Mouse (Mus musculus) stomach, adult 2 months (tissue): ENCODE measurements around the gene Olfr1471. TPM values are rescaled to one million over a fixed set of nuclear protein-coding genes. Genes with fewer than 3 reads are reported as not detected.

Source experiments
- polyA plus RNA-seq: library from polyadenylated mRNA; depleted of rRNA; stranded (reverse); fragments of >200 nt; gene quantifications from 2 replicates; pipeline ENCODE4 v1.2.3, GENCODE M21; 2012; rRNA removed

Olfr1471 gene
- not detected in 2 replicates for polyA plus RNA-seq

DNA sequence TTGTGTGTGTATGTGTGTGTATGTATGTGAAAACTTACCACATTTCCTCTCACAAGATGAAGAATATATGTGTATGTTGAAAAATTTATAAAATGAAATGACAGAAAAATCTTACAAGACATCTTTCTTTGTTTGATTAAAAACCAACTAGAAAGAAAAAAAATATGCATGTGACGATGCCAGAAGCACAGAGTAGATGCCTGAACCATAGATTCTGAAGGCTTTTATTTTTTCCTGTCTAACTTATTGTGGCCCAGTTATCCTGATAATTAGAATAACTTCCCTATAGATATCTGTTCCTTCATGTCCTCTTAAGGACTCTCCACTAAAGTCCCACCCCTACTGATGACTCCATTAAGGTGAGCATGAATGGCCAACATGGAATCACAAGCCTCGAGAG is at the start of gene Olfr1471:
TSS of gene Olfr1471 (plus strand) at position 301 of the 400 bp plus-strand sequence.

GRCm38 (mm10) chr19:13407549-13407948 is 35.7 kb upstream of the Olfr1471 start, which contains the start of gene Olfr1469:
Olfr1469 (plus strand) TSS chr19:13407849.

DNA sequence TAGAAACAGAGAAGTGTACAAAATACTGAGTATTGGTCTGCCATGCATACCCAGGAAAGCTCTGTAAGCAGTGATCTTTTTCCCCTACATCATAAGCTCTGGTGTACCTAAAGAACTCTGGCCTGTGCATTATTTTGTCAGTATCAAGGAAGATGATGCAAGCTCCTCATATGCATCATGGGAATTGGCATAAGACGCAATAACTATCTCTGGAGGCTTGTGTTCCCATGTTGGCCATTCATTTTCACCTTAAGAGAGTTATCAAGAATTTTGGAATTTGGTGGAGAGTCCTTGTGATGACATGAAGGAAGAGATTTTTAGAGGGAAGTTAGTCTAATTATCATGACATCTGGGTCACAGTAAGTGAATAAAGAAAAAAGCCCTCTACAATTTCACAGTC is 12.8 kb downstream of the Olfr1471 start, which contains the start of gene Olfr1472:
TSS of gene Olfr1472 (minus strand) at position 101 of the 400 bp plus-strand sequence.

GRCm38 (mm10) chr19:13469265-13469664 is 26.1 kb downstream of the Olfr1471 start, which contains the start of gene Olfr1474:
Olfr1474 (plus strand) TSS chr19:13469565.

GRCm38 (mm10) chr19:13480096-13480495 is 36.9 kb downstream of the Olfr1471 start, which contains the start of gene Olfr1475:
Olfr1475 (minus strand) TSS chr19:13480196.

GRCm38 (mm10) chr19:13500246-13500645 is 57.0 kb downstream of the Olfr1471 start, which contains the start of gene Olfr1477:
Olfr1477 (plus strand) TSS chr19:13500546.

Other genes starting within 250 kb of the Olfr1471 start
- gene Olfr1463, start 212.1 kb upstream of the Olfr1471 start, polyA plus RNA-seq, result not detected in 2 replicates
- gene Olfr1465, start 127.9 kb upstream of the Olfr1471 start, polyA plus RNA-seq, result not detected in 2 replicates
- not detected in 2 replicates for gene Olfr1466, start 104.5 kb upstream of the Olfr1471 start, polyA plus RNA-seq
- not detected in 2 replicates for gene Olfr1467, start 81.2 kb upstream of the Olfr1471 start, polyA plus RNA-seq
- gene Olfr1469, start 35.6 kb upstream of the Olfr1471 start, polyA plus RNA-seq, result not detected in 2 replicates
- not detected in 2 replicates for gene Olfr1472, start 12.7 kb downstream of the Olfr1471 start, polyA plus RNA-seq
- gene Olfr1474, start 26.2 kb downstream of the Olfr1471 start, polyA plus RNA-seq, result not detected in 2 replicates
- not detected in 2 replicates for gene Olfr1475, start 36.8 kb downstream of the Olfr1471 start, polyA plus RNA-seq
- gene Olfr1477, start 57.1 kb downstream of the Olfr1471 start, polyA plus RNA-seq, result not detected in 2 replicates
- gene Olfr1480, start 84.5 kb downstream of the Olfr1471 start, polyA plus RNA-seq, result not detected in 2 replicates
- not detected in 2 replicates for gene Olfr1484, start 140.1 kb downstream of the Olfr1471 start, polyA plus RNA-seq
- gene Olfr1487, start 174.0 kb downstream of the Olfr1471 start, polyA plus RNA-seq, result not detected in 2 replicates
- gene Olfr1489, start 188.2 kb downstream of the Olfr1471 start, polyA plus RNA-seq, result not detected in 2 replicates
- gene Olfr1490, start 207.7 kb downstream of the Olfr1471 start, polyA plus RNA-seq, result not detected in 2 replicates